Mouse (Mus musculus) forebrain, embryonic 14.5 days (tissue): Measurements from ENCODE around the gene Kif20b. TPM values are rescaled to one million over a fixed set of nuclear protein-coding genes. Genes with fewer than 3 reads are reported as not detected.

ENCODE experiments used
- ATAC-seq: fragments of 200-750 bp; cut with Nextera tagmentation; 2 replicates; pipeline ENCODE4 v1.8.0; 2017; ENCODE audit warnings: mild to moderate bottlenecking, moderate library complexity
- DNase-seq: peaks from one replicate; pipeline ENCODE4 v3.0.0-alpha.2; 2015; ENCODE audit warnings: low spot score
- H3K27ac ChIP-seq: fragments of 300-500 bp; sonication (generic); 2 replicates; pipeline ENCODE4 v1.5.1; 2014; ENCODE audit warnings: low read depth, mild to moderate bottlenecking, control low read depth, low read length, moderate library complexity
- H3K27me3 ChIP-seq: fragments of 300-500 bp; sonication (generic); replicated peaks from 2 replicates; pipeline ENCODE4 v1.6.1; 2014; ENCODE audit warnings: low read length, control low read depth, mixed read lengths; ENCODE audit not compliant: control insufficient read depth, insufficient read depth
- H3K36me3 ChIP-seq: fragments of 300-500 bp; sonication (generic); 2 replicates; pipeline ENCODE4 v1.6.1; 2014; ENCODE audit warnings: low read length, control low read depth; ENCODE audit not compliant: control insufficient read depth, insufficient read depth
- H3K4me1 ChIP-seq: fragments of 300-500 bp; sonication (generic); 2 replicates; pipeline ENCODE4 v1.6.1; 2014; ENCODE audit warnings: antibody characterized with exemption, low read length, control low read depth; ENCODE audit not compliant: control insufficient read depth, insufficient read depth
- H3K4me2 ChIP-seq: fragments of 300-500 bp; sonication (generic); 2 replicates; pipeline ENCODE4 v1.6.1; 2014; ENCODE audit warnings: mild to moderate bottlenecking, control low read depth, low read length
- H3K4me3 ChIP-seq: fragments of 300-500 bp; sonication (generic); 2 replicates; pipeline ENCODE4 v1.5.1; 2014; ENCODE audit warnings: low read depth, low read length, control low read depth
- H3K9ac ChIP-seq: fragments of 300-500 bp; sonication (generic); 2 replicates; pipeline ENCODE4 v1.6.1; 2014; ENCODE audit warnings: mild to moderate bottlenecking, low read length, control low read depth, moderate library complexity
- H3K9me3 ChIP-seq: fragments of 300-500 bp; sonication (generic); replicated peaks from 2 replicates; pipeline ENCODE4 v1.6.1; 2016; ENCODE audit warnings: low read length, control low read depth, mixed read lengths; ENCODE audit not compliant: control insufficient read depth
- WGBS: fragments of 180-500 bp; shearing (Covaris S2); extraction: QIAGEN DNeasy Blood & Tissue Kit; methylation state at CpG from one replicate; pipeline ENCODE4 v1.1.7; 2014; 5-methylcytosine and 5-hydroxymethylcytosine counted together
- polyA plus RNA-seq: library from polyadenylated mRNA; unstranded; fragments of >200 nt; fragmentation: Nextera tagmentation; extraction: Ambion mirVana; gene quantifications from 2 replicates; pipeline ENCODE4 v1.2.1, GENCODE M21; 2014

Kif20b gene
- polyA plus RNA-seq, 1 experiment from 2014 or later, result 30.8 TPM

- H3K27ac ChIP-seq, result no peak overlapping the region
- no peaks in the 10 kb centered on the region for H3K36me3 ChIP-seq
- no peak for ATAC-seq
- H3K4me2 ChIP-seq, result no peak overlapping the region
- no peak overlapping the region for H3K9ac ChIP-seq
- H3K4me3 ChIP-seq, result no peak overlapping the region
- H3K27me3 ChIP-seq, result no peaks in the 10 kb centered on the region
- DNase-seq, result no peak
- H3K4me1 ChIP-seq, result no peaks in the 10 kb centered on the region
- WGBS, result 82% methylated on average over 5 of the region's 5 CpGs
- no peaks in the 10 kb centered on the region for H3K9me3 ChIP-seq
These were observed 18.1 kb upstream of the Kif20b start for GRCm38 (mm10) chr19:34904032-34904431.

GRCm38 (mm10) chr19:34905424-34905823 lies 16.7 kb upstream of the Kif20b start:
- DNase-seq, result no peak
- Histone ChIP-seq H3K27ac (no peak overlapping the region), H3K4me3 (no peak overlapping the region), H3K36me3 (no peaks in the 10 kb centered on the region), H3K4me2 (no peak overlapping the region), H3K9ac (no peak overlapping the region), H3K4me1 (no peaks in the 10 kb centered on the region), H3K9me3 (no peaks in the 10 kb centered on the region), H3K27me3 (no peaks in the 10 kb centered on the region)
- 98% methylated on average over 7 of the region's 7 CpGs for WGBS
- ATAC-seq, result no peak

- no peaks in the 10 kb centered on the region for H3K36me3 ChIP-seq
These were observed 15.4 kb upstream of the Kif20b start for GRCm38 (mm10) chr19:34906772-34907171.

GRCm38 (mm10) chr19:34912366-34912765 lies 9.8 kb upstream of the Kif20b start:
- H3K4me1 ChIP-seq, result no peaks in the 10 kb centered on the region
- no peak overlapping the region for H3K9ac ChIP-seq
- H3K36me3 ChIP-seq, result no peaks in the 10 kb centered on the region
- no peak overlapping the region for H3K4me2 ChIP-seq
- DNase-seq, result no peak
- no peak overlapping the region for H3K4me3 ChIP-seq
- H3K27ac ChIP-seq, result no peak overlapping the region
- H3K27me3 ChIP-seq, result no peaks in the 10 kb centered on the region
- ATAC-seq, result no peak
- no peaks in the 10 kb centered on the region for H3K9me3 ChIP-seq

More at GRCm38 (mm10) chr19:34906772-34907171, 15.4 kb upstream of the Kif20b start:
- Histone ChIP-seq H3K27me3 (no peaks in the 10 kb centered on the region), H3K4me3 (no peak overlapping the region), H3K27ac (no peak overlapping the region), H3K9ac (no peak overlapping the region), H3K4me1 (no peaks in the 10 kb centered on the region), H3K4me2 (no peak overlapping the region), H3K9me3 (no peaks in the 10 kb centered on the region)
- ATAC-seq (no peak), DNase-seq (no peak)
- WGBS, result 88% methylated on average over 5 of the region's 5 CpGs

- 95% methylated on average over 4 of the region's 4 CpGs for WGBS
- Histone ChIP-seq H3K27ac (no peak overlapping the region), H3K4me2 (no peak overlapping the region), H3K36me3 (0 out of 2 replicates have a peak, but pooled peaks cover 3% of the 10 kb centered on the region), H3K4me3 (no peak overlapping the region), H3K9me3 (no peaks in the 10 kb centered on the region), H3K9ac (no peak overlapping the region), H3K4me1 (no peaks in the 10 kb centered on the region), H3K27me3 (no peaks in the 10 kb centered on the region)
- DNase-seq, result no peak
- no peak for ATAC-seq
These were observed 2.1 kb upstream of the Kif20b start for GRCm38 (mm10) chr19:34920066-34920465.

GRCm38 (mm10) chr19:34920531-34920930 lies 1.6 kb upstream of the Kif20b start:
- H3K4me2 ChIP-seq, result no peak overlapping the region
- ATAC-seq, result no peak
- no peak for DNase-seq
- no peak overlapping the region for H3K4me3 ChIP-seq
- H3K36me3 ChIP-seq, result 0 out of 2 replicates have a peak, but pooled peaks cover 4% of the 10 kb centered on the region
- no peaks in the 10 kb centered on the region for H3K4me1 ChIP-seq
- 81% methylated on average over 3 of the region's 3 CpGs for WGBS
- no peaks in the 10 kb centered on the region for H3K27me3 ChIP-seq
- H3K27ac ChIP-seq, result no peak overlapping the region
- H3K9ac ChIP-seq, result no peak overlapping the region
- no peaks in the 10 kb centered on the region for H3K9me3 ChIP-seq

- Histone ChIP-seq H3K4me2 (peak overlapping the region; percentile 56), H3K4me1 (no peaks in the 10 kb centered on the region), H3K27ac (no peak overlapping the region), H3K27me3 (no peaks in the 10 kb centered on the region), H3K36me3 (0 out of 2 replicates have a peak, but pooled peaks cover 4% of the 10 kb centered on the region), H3K9me3 (no peaks in the 10 kb centered on the region), H3K4me3 (peak overlapping the region; percentile 78), H3K9ac (0 out of 2 replicates have a peak overlapping the region, but pooled peaks have one; percentile 70)
- DNase-seq (peak; percentile 38), ATAC-seq (no peak)
- 20% methylated on average over 7 of the region's 7 CpGs for WGBS
These were observed 909 bp upstream of the Kif20b start for GRCm38 (mm10) chr19:34921253-34921651.

GRCm38 (mm10) chr19:34922603-34922963 lies 422 bp downstream of the Kif20b start:
- Histone ChIP-seq H3K9me3 (no peaks in the 10 kb centered on the region), H3K27ac (no peak overlapping the region), H3K9ac (peak overlapping the region; percentile 70), H3K4me2 (peak overlapping the region; percentile 56), H3K27me3 (no peaks in the 10 kb centered on the region), H3K4me1 (no peaks in the 10 kb centered on the region), H3K4me3 (peak overlapping the region; percentile 78), H3K36me3 (0 out of 2 replicates have a peak, but pooled peaks cover 4% of the 10 kb centered on the region)
- WGBS, result 1% methylated on average over 9 of the region's 9 CpGs
- ATAC-seq (no peak), DNase-seq (no peak)

GRCm38 (mm10) chr19:34947206-34947605 lies 25.0 kb downstream of the Kif20b start:
- WGBS, result 95% methylated on average over 1 of the region's 1 CpGs

More at GRCm38 (mm10) chr19:34947206-34947605, 25.0 kb downstream of the Kif20b start:
- no peaks in the 10 kb centered on the region for H3K4me1 ChIP-seq
- DNase-seq (no peak), ATAC-seq (no peak)
- no peak overlapping the region for H3K27ac ChIP-seq
- H3K36me3 ChIP-seq, result peaks cover 37% of the 10 kb centered on the region
- no peak overlapping the region for H3K9ac ChIP-seq
- no peaks in the 10 kb centered on the region for H3K9me3 ChIP-seq
- H3K27me3 ChIP-seq, result no peaks in the 10 kb centered on the region
- no peak overlapping the region for H3K4me3 ChIP-seq
- H3K4me2 ChIP-seq, result no peak overlapping the region
